Mouse (Mus musculus) bone marrow, adult 2 months (tissue): Measurements from ENCODE around the gene Lpin2. TPM values are rescaled to one million over a fixed set of nuclear protein-coding genes. Genes with fewer than 3 reads are reported as not detected.
A peak's percentile ranks its signal among the peaks of the same experiment; 100 is the strongest.

Source experiments
- H3K27ac ChIP-seq: fragments of 200-500 bp; 2 replicates; pipeline ENCODE4 v1.5.1; 2012; ENCODE audit warnings: low read depth, mild to moderate bottlenecking, control low read depth, inconsistent platforms, low read length; ENCODE audit not compliant: control insufficient read depth, poor library complexity, insufficient read depth
- H3K4me1 ChIP-seq: fragments of 200-500 bp; 2 replicates; pipeline ENCODE4 v1.6.1; 2011; ENCODE audit warnings: low read length; ENCODE audit not compliant: control insufficient read depth, insufficient read depth
- H3K4me3 ChIP-seq: fragments of 200-500 bp; replicated peaks from 2 replicates; pipeline ENCODE3; 2011; ENCODE audit warnings: mild to moderate bottlenecking, low read depth, low read length, control low read depth; ENCODE audit not compliant: control insufficient read depth
- CTCF ChIP-seq: fragments of 200-500 bp; IDR thresholded peaks from 2 replicates; pipeline ENCODE4 v1.5.1; 2011; ENCODE audit warnings: low read length, control low read depth; ENCODE audit not compliant: control insufficient read depth, insufficient read depth
- POLR2A ChIP-seq: fragments of 200-500 bp; IDR thresholded peaks from 2 replicates; pipeline ENCODE4 v1.6.1; 2011; ENCODE audit warnings: low read depth, mild to moderate bottlenecking, control low read depth, low read length, borderline replicate concordance; ENCODE audit not compliant: control insufficient read depth
- WGBS: fragments of 180-500 bp; shearing (Covaris S2); methylation state at CpG from one replicate; pipeline ENCODE4 v1.1.7; 2018; 5-methylcytosine and 5-hydroxymethylcytosine counted together
- polyA plus RNA-seq: library from polyadenylated mRNA; stranded (reverse); fragments of >200 nt; gene quantifications from 2 replicates; pipeline ENCODE4 v1.2.4, GENCODE M21; 2011; ENCODE audit warnings: low replicate concordance; ENCODE audit not compliant: missing spikeins, insufficient read depth, insufficient read length

The Lpin2 gene
- polyA plus RNA-seq, 1 experiment = 70.4 TPM

DNA sequence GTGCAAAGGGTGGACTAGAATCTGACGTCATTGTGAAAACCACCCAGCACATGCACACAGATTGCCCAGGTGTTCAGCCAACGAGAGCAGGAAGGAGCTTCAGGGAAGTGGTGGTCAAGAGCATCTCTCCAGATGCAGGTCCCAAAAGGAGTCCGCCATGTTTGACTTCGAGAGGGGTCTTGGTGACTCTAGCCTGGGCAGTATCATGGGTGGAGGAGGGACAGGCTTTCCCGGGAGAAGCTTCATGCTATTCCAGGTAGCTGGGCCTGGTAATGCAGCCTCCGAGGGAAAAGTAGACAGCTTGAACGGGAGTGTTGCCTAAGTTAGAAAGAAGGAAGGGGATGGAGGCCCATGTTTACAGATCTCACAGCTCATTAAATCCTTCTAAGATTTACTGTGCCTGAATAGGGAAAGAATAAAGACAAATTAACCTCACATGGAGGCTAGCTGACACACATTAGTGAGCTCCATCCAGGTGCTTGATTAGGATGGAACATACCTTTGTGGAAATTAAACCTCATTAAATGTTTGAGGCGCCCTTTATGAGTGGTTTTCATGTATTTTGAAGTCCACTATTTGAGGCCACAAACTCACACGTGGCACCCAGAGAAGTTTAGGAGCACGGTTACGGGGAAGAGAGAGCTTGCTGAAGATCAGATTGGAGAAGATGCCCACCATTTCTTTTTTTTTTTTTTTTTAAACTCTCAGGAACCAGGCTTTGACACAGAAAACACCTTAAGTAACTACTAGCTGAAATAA is 2.6 kb upstream of the Lpin2 start:
- no peak for TF ChIP-seq POLR2A
- TF ChIP-seq CTCF = no peak
- Histone ChIP-seq H3K27ac (peak overlapping the region; percentile 28; the same call in 1 of the 2 replicates), H3K4me3 (no peak overlapping the region), H3K4me1 (peaks cover 5% of the 10 kb centered on the region)
- WGBS = 62% methylated on average over 11 of the region's 11 CpGs

- Histone ChIP-seq H3K27ac (no peak overlapping the region), H3K4me1 (peaks cover 5% of the 10 kb centered on the region), H3K4me3 (no peak overlapping the region)
- TF ChIP-seq CTCF (no peak), POLR2A (no peak)
- 89% methylated on average over 4 of the region's 4 CpGs for WGBS
These were observed 1.8 kb upstream of the Lpin2 start for GRCm38 (mm10) chr17:71180601-71181000.

DNA sequence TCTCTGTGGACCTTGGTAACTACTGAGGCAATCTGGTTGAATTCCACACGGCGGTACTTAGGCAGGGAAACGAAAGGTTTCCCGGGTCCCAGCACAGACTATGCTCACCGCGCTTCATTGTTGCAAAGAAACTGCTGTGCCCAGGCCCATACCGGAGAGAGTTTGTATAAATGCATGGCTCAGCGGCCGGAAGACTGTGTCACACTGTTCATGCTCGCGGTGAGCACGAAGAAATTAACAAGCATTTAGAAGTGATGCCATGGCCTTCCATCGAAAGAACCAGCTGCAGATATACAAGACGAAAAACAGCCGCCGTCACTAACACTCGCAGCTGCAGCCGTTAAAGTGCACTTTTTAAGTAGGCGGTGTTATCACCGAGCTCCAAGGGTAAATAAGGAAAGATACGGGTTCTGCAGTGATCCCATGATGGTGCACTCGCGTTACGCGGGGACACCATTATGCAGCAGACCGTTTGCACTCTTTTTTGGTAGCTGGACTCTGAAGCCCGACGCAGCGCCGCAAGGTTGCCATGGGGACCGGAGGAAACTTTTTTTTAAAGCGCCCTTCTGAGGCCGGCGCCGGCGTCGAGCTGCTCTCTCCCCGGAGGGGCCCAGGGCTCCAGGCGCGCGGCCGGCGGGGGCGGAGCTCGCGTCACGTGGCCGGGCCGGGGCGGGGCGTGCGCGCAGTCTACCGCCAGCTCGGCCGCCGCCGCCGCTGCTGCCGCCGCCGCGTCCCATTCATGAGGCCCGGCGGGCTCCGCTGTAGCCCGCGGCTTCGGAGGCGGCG is 704 bp downstream of the Lpin2 start:
- peak overlapping the region; percentile 84 for H3K4me3 ChIP-seq
- H3K27ac ChIP-seq = peak overlapping the region; percentile 72
- H3K4me1 ChIP-seq = peaks cover 5% of the 10 kb centered on the region
- under 1% methylated on average over 71 of the region's 71 CpGs for WGBS
- TF ChIP-seq POLR2A (peak; percentile 55; the same call in 1 of the 2 replicates), CTCF (no peak)

DNA sequence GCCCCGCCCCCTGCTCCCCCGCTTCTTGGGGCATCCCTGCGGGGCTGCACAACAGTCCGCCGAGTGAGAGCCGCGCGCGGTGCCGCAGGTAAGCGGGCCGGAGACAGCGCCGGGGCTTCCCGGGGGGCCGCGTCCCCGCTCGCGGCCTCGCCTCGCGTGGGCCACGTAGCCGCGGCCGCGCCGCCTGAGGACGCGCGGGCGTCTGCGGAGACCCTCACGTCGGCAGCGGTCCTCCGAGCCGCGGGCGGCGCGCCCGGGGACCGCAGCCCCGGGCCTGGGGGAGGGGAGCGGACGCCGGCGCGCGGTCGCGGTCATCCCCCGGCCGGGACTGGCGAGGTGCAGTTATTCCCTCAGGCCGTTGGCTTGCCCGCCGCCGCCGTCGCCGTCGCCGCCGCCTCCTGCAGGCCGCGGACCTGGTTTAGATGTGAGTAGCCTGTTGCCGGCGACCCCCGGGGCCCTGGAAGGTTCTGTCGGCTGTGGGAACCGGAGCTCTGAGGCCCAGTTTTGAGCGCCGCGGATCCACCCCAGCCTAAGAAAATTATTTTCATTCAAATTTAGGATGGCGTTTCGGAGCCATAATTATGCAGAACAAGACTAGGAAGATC is 1.4 kb downstream of the Lpin2 start:
- Histone ChIP-seq H3K4me3 (peak overlapping the region; percentile 64), H3K4me1 (peaks cover 4% of the 10 kb centered on the region), H3K27ac (peak overlapping the region; percentile 72)
- under 1% methylated on average over 79 of the region's 79 CpGs for WGBS
- TF ChIP-seq POLR2A (no peak), CTCF (no peak)

GRCm38 (mm10) chr17:71184356-71185111 is 2.2 kb downstream of the Lpin2 start:
- TF ChIP-seq POLR2A (no peak), CTCF (no peak)
- H3K4me3 ChIP-seq = peak overlapping the region; percentile 64
- H3K27ac ChIP-seq = peak overlapping the region; percentile 7; the same call in 1 of the 2 replicates
- peaks cover under 1% of the 10 kb centered on the region; the same call in 1 of the 2 replicates for H3K4me1 ChIP-seq
- WGBS = 1% methylated on average over 22 of the region's 22 CpGs

DNA sequence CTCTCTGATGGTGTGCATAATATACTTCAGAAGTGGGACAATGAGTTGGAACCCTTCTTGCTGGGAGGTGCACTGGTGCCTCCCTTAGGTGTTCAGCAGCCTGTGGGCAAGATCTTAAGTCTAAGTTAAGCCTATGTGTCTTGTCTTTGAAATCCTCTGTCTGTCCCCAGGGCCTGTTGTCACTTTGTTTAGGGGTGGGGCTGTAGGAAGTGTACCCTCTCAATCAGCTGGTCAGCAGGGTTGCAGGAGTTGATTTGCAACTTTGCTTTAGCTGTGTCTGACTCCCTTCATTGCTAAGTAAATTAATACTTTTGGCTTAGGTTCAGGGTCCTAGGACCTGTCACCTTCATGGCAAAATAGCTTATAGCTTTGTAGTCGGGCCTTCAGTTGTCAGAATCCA is 3.0 kb downstream of the Lpin2 start:
- H3K4me1 ChIP-seq = no peaks in the 10 kb centered on the region; the same call in 1 of the 2 replicates
- WGBS = 63% methylated on average over 1 of the region's 1 CpGs
- H3K4me3 ChIP-seq = peak overlapping the region; percentile 47
- no peak overlapping the region for H3K27ac ChIP-seq
- TF ChIP-seq POLR2A (no peak), CTCF (no peak)

GRCm38 (mm10) chr17:71190589-71190988 is 8.2 kb downstream of the Lpin2 start:
- 18% methylated on average over 7 of the region's 7 CpGs for WGBS
- H3K27ac ChIP-seq = peak overlapping the region; percentile 11; the same call in 1 of the 2 replicates

DNA sequence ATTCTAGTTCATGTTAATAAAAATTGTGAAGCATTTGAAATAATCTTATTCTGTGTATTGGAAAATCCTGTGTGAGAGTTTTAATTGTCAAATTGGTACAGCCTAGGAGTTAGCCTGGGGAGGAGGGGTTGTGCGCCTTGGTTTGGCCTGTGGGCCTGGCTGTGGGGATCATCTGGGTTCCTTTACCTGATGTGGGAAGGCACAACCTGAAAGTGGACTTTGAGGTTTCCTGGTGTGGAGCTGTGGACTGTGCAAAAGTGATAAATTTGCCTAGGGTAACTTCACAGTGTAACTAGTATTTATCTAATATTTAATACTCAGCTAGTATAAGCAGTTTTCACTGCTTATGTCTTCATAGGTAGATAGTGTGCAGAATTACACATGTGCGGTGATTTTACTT is 8.7 kb downstream of the Lpin2 start:
- WGBS = 79% methylated on average over 2 of the region's 2 CpGs
- Histone ChIP-seq H3K27ac (no peak overlapping the region), H3K4me1 (peaks cover 5% of the 10 kb centered on the region; the same call in 1 of the 2 replicates), H3K4me3 (no peak overlapping the region)
- TF ChIP-seq CTCF = no peak
- TF ChIP-seq POLR2A = no peak

More at GRCm38 (mm10) chr17:71190589-71190988, 8.2 kb downstream of the Lpin2 start:
- TF ChIP-seq CTCF (no peak), POLR2A (no peak)
- Histone ChIP-seq H3K4me1 (peaks cover 4% of the 10 kb centered on the region; the same call in 1 of the 2 replicates), H3K4me3 (peak overlapping the region; percentile 44)
